Mouse (Mus musculus): ENCODE data around the gene Ism2. TPM values are rescaled to one million over a fixed set of nuclear protein-coding genes. Genes with fewer than 3 reads are reported as not detected.
"Not testable (repeated sequence)": the region's sequence is repeated elsewhere in the genome, so short reads cannot be mapped to it uniquely, and the experiment has no call there.

Gene Ism2
- polyA plus RNA-seq, 1 experiment from 2014 or later, result 0.33 TPM

DNA sequence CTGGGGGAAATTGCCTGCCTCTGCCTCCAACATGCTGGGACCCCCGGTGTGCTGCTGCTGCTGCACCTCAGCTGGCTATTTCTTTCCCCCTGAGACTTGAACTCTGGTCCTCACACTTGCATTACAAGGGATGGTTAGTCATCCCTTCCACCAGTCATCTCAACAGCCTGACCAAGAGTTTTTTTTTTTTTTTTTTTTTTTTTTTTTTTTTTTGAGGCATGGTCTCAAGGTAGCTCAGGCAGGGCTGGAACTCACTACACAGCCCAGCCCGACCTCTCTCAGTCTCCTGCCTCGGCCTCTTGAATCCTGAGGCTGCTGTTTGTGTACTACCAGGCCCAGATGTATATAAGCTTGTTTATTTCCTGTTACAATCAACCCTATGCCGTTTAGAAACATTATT lies 15.2 kb downstream of the Ism2 start:
- no peak overlapping the region for H3K4me2 ChIP-seq
- no peak overlapping the region for H3K27ac ChIP-seq
- H3K9me3 ChIP-seq (replicated peaks), result no peaks in the 10 kb centered on the region
- ATAC-seq, result no peak
- WGBS (ENCODE audit: insufficient replicate concordance), result 64% methylated on average over 4 of the region's 4 CpGs
- H3K27me3 ChIP-seq (replicated peaks), result no peaks in the 10 kb centered on the region
- H3K36me3 ChIP-seq, result no peaks in the 10 kb centered on the region
- no peak overlapping the region for H3K9ac ChIP-seq
- H3K4me3 ChIP-seq, result no peak overlapping the region
- 0 out of 2 replicates have a peak, but pooled peaks cover 12% of the 10 kb centered on the region for H3K4me1 ChIP-seq

DNA sequence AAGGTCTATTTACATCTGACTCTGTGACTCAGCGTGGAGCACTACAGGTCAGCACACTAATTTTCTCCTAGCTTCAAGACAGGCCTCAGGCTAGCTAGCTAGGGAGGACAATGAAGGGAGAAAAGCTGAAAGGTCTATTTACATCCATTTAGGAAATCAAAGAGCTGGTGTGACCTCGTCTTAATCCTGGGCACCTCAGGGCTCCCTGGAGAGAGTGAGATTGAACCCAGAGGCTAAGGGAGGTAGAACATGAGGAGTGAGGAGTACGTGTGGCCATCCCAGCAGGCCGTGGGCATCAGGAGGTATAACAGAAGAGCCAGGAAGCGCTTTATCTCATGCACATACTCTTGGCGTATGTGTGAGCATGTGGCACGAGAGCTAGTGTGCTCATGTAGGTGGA lies 15.8 kb downstream of the Ism2 start:
- 63% methylated on average over 7 of the region's 7 CpGs for WGBS (ENCODE audit: insufficient replicate concordance)
- H3K4me2 ChIP-seq, result no peak overlapping the region
- H3K36me3 ChIP-seq, result no peaks in the 10 kb centered on the region
- H3K4me1 ChIP-seq, result peaks cover 17% of the 10 kb centered on the region
- no peaks in the 10 kb centered on the region for H3K27me3 ChIP-seq (replicated peaks)
- no peak overlapping the region for H3K9ac ChIP-seq
- no peak overlapping the region for H3K27ac ChIP-seq
- no peak for ATAC-seq
- no peak overlapping the region for H3K4me3 ChIP-seq
- H3K9me3 ChIP-seq (replicated peaks), result no peaks in the 10 kb centered on the region

DNA sequence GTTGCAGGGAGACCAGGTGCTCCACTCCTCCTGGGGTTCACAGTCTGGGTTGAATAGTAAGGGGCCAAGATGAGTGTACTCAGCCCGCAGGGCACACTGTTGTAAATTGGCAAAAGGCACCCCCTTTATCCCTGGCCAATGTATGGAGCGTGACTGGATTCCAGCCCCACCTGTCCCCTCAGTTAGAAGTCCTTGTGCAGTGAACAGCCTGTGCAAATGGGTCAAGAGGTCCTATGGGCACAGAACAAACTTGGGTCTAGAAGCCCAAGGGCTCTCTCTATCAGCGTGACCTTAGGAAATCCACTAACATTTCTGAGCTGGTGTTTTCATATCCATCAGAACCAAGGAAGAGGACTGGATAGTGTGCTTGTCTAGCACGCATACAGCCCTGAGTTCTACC lies 16.8 kb downstream of the Ism2 start:
- 73% methylated on average over 4 of the region's 4 CpGs for WGBS (ENCODE audit: insufficient replicate concordance)
- no peaks in the 10 kb centered on the region for H3K9me3 ChIP-seq (replicated peaks)
- H3K4me3 ChIP-seq, result no peak overlapping the region
- H3K4me2 ChIP-seq, result no peak overlapping the region
- ATAC-seq, result no peak
- no peaks in the 10 kb centered on the region for H3K27me3 ChIP-seq (replicated peaks)
- H3K36me3 ChIP-seq, result no peaks in the 10 kb centered on the region
- no peak overlapping the region for H3K27ac ChIP-seq
- H3K9ac ChIP-seq, result no peak overlapping the region
- H3K4me1 ChIP-seq, result peaks cover 25% of the 10 kb centered on the region

DNA sequence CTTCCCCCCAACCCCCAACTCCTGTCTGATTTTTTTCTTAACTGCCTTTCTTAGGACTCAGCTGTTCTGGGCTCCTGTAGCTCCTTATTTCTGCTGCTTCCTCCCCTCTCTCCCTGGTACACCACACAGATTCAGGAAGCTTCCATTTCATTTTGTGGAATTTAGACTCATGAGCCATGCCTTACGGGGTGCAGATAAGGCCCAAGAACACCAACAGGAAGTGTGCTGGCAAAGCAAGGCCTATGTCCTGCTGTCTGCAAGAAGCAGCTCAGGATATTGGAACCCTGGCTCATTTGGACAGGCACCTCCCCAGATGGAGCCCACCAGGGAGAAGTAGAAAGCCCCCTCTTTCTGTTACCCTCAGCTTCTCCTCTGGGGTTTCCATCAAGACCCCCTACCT lies 17.7 kb downstream of the Ism2 start:
- no peak overlapping the region for H3K4me2 ChIP-seq
- no peak overlapping the region for H3K9ac ChIP-seq
- no peak for ATAC-seq
- no peak overlapping the region for H3K4me3 ChIP-seq
- no peaks in the 10 kb centered on the region for H3K27me3 ChIP-seq (replicated peaks)
- H3K9me3 ChIP-seq (replicated peaks), result no peaks in the 10 kb centered on the region
- H3K36me3 ChIP-seq, result peaks cover 1% of the 10 kb centered on the region; the same call in 1 of the 2 replicates
- 29% methylated on average over 1 of the region's 1 CpGs for WGBS (ENCODE audit: insufficient replicate concordance)
- H3K27ac ChIP-seq, result no peak overlapping the region
- H3K4me1 ChIP-seq, result peaks cover 31% of the 10 kb centered on the region

DNA sequence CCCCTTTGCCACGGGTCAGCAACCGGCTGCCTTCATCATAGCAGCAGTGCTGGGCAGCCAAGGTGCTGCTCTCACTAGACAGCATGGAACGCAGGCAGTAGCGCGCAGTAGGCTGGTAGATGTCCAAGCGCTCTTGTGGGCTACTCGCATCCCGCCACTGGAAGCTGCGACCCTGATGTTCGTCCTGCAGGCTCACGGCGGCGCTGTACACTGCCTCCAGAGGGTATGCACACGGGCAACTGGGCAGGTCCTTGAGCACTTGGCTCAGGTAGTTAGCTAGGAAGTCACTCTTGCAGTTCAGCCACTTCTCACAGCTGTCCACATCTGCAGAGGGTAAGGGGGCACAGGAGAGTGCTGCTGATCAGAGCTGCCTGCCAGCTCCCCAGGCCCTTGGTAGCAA lies 19.6 kb downstream of the Ism2 start:
- no peak overlapping the region for H3K4me2 ChIP-seq
- peaks cover 20% of the 10 kb centered on the region for H3K36me3 ChIP-seq
- no peak for ATAC-seq
- H3K9ac ChIP-seq, result no peak overlapping the region
- H3K27me3 ChIP-seq (replicated peaks), result no peaks in the 10 kb centered on the region
- no peak overlapping the region for H3K4me3 ChIP-seq
- 59% methylated on average over 14 of the region's 14 CpGs for WGBS (ENCODE audit: insufficient replicate concordance)
- no peaks in the 10 kb centered on the region for H3K9me3 ChIP-seq (replicated peaks)
- H3K27ac ChIP-seq, result no peak overlapping the region
- H3K4me1 ChIP-seq, result peaks cover 50% of the 10 kb centered on the region

GRCm38 (mm10) chr12:87279350-87279749 lies 20.2 kb downstream of the Ism2 start:
- H3K4me2 ChIP-seq, result no peak overlapping the region
- no peak for ATAC-seq
- no peak overlapping the region for H3K9ac ChIP-seq
- no peaks in the 10 kb centered on the region for H3K9me3 ChIP-seq (replicated peaks)
- no peaks in the 10 kb centered on the region for H3K27me3 ChIP-seq (replicated peaks)
- 54% methylated on average over 3 of the region's 3 CpGs for WGBS (ENCODE audit: insufficient replicate concordance)
- 0 out of 2 replicates have a peak overlapping the region, but pooled peaks have one; percentile 38 for H3K27ac ChIP-seq
- peaks cover 55% of the 10 kb centered on the region for H3K4me1 ChIP-seq
- H3K4me3 ChIP-seq, result no peak overlapping the region
- H3K36me3 ChIP-seq, result peaks cover 25% of the 10 kb centered on the region

- ATAC-seq, result no peak
- H3K4me2 ChIP-seq, result peak overlapping the region; percentile 18; the same call in 1 of the 2 replicates
- peak overlapping the region; percentile 38; the same call in 1 of the 2 replicates for H3K27ac ChIP-seq
- H3K9ac ChIP-seq, result no peak overlapping the region
- WGBS (ENCODE audit: insufficient replicate concordance), result 9% methylated on average over 6 of the region's 6 CpGs
- peaks cover 58% of the 10 kb centered on the region for H3K4me1 ChIP-seq
- H3K27me3 ChIP-seq (replicated peaks), result no peaks in the 10 kb centered on the region
- no peak overlapping the region for H3K4me3 ChIP-seq
- H3K36me3 ChIP-seq, result peaks cover 36% of the 10 kb centered on the region
- H3K9me3 ChIP-seq (replicated peaks), result no peaks in the 10 kb centered on the region
Observed at GRCm38 (mm10) chr12:87278118-87278730, 21.3 kb downstream of the Ism2 start.

DNA sequence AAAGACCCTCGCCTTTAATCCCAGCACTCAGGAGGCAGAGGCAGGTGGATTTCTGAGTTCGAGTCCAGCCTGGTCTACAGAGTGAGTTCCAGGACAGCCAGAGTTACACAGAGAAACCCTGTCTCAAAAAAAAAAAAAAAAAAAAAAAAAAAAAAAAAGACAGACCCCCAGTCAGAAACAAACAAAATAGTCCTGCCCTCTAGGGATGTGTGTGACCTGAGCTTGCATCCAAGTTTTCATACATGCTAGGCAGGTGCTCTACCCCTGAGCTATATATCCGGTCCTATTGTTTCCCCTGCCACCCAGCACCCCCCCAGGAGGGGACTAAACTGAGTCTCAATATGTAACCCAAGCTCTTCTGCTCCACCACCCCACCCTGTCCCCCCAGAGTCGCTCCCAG lies 22.3 kb downstream of the Ism2 start:
- H3K27ac ChIP-seq; H3K4me2 ChIP-seq; ATAC-seq; H3K9ac ChIP-seq; H3K4me3 ChIP-seq; H3K27me3 ChIP-seq (replicated peaks); H3K9me3 ChIP-seq (replicated peaks): not testable (repeated sequence)
- peaks cover 58% of the 10 kb centered on the region for H3K4me1 ChIP-seq
- 67% methylated on average over 4 of the region's 4 CpGs for WGBS (ENCODE audit: insufficient replicate concordance)
- peaks cover 46% of the 10 kb centered on the region for H3K36me3 ChIP-seq

GRCm38 (mm10) chr12:87274853-87275831 lies 24.4 kb downstream of the Ism2 start:
- no peaks in the 10 kb centered on the region for H3K9me3 ChIP-seq (replicated peaks)
- H3K4me3 ChIP-seq, result no peak overlapping the region
- peaks cover 67% of the 10 kb centered on the region for H3K36me3 ChIP-seq
- no peaks in the 10 kb centered on the region for H3K27me3 ChIP-seq (replicated peaks)
- ATAC-seq, result peak; percentile 90
- peaks cover 52% of the 10 kb centered on the region for H3K4me1 ChIP-seq
- 52% methylated on average over 9 of the region's 9 CpGs for WGBS (ENCODE audit: insufficient replicate concordance)
- H3K27ac ChIP-seq, result peak overlapping the region; percentile 78
- peak overlapping the region; percentile 23 for H3K4me2 ChIP-seq
- no peak overlapping the region for H3K9ac ChIP-seq

GRCm38 (mm10) chr12:87267682-87268081 lies 31.8 kb downstream of the Ism2 start:
- no peaks in the 10 kb centered on the region for H3K27me3 ChIP-seq (replicated peaks)
- H3K4me2 ChIP-seq, result peak overlapping the region; percentile 79
- peak overlapping the region; percentile 92 for H3K9ac ChIP-seq
- H3K36me3 ChIP-seq, result peaks cover 56% of the 10 kb centered on the region
- no peak for ATAC-seq
- H3K9me3 ChIP-seq (replicated peaks), result no peaks in the 10 kb centered on the region
- H3K4me1 ChIP-seq, result peaks cover 28% of the 10 kb centered on the region
- WGBS (ENCODE audit: insufficient replicate concordance), result 18% methylated on average over 4 of the region's 4 CpGs
- H3K4me3 ChIP-seq, result peak overlapping the region; percentile 88
- peak overlapping the region; percentile 93 for H3K27ac ChIP-seq

DNA sequence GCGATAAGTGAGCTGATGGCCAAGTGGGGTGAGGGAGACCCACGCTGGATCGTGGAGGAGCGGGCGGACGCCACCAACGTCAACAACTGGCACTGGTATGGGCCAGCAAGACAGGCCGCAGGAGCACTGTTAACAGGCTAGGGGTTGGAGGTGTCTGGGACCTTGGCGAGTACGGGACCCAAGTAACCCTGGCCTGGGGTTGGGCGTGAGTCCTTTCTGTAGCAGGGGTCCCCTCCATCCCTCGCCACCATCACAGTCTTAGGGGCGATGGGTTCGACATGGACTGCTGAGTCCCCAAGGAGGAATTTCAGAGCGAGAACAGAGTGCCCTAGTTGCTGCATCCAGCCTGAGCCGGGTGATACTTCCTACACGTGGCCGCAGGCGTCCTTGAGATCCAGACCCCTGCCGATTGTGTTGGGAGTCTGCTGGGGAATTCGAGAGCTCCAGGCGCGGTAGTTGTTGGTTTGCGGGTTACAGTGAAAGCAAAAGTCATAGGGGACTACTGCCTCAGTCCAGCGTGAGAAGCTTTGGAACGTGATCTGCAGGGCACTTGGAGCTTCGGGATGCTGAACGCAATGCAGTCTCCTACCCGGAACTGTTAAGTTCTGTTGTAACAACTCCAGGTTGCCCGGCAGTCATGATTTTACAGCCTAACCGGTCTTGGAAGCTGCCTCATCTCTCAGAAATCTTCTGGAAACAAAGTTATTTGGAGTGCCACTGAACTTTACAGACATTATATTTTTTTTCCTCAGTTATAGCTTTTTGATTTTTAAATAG lies 32.5 kb downstream of the Ism2 start:
- under 1% methylated on average over 31 of the region's 31 CpGs for WGBS (ENCODE audit: insufficient replicate concordance)
- peaks cover 28% of the 10 kb centered on the region for H3K4me1 ChIP-seq
- peak; percentile 56 for ATAC-seq
- H3K9me3 ChIP-seq (replicated peaks), result no peaks in the 10 kb centered on the region
- H3K27me3 ChIP-seq (replicated peaks), result no peaks in the 10 kb centered on the region
- H3K4me3 ChIP-seq, result peak overlapping the region; percentile 88
- H3K4me2 ChIP-seq, result peak overlapping the region; percentile 79
- peak overlapping the region; percentile 93 for H3K27ac ChIP-seq
- H3K9ac ChIP-seq, result peak overlapping the region; percentile 92
- peaks cover 53% of the 10 kb centered on the region for H3K36me3 ChIP-seq
